Mouse (Mus musculus): ENCODE results near the gene Bub3.

GRCm38 (mm10) chr7:131605481-131605880, 45.5 kb downstream of the Bub3 start:
- TF ChIP-seq CTCF (IDR thresholded peaks at IDR 0.05; ENCODE audit: insufficient read depth, low read depth, low read length) (no peak), POLR2A (IDR thresholded peaks at IDR 0.05; ENCODE audit: insufficient read depth, low read depth, low read length) (no peak)

Data from olfactory bulb, adult 2 months (tissue).